Mouse (Mus musculus) lung, postnatal 0 days (tissue): ENCODE measurements around the gene Gm10382.

Experiments used
- CTCF ChIP-seq: IDR thresholded peaks from 2 replicates; pipeline ENCODE4 v1.5.1; 2016; ENCODE audit warnings: antibody characterized with exemption, mild to moderate bottlenecking
- EP300 ChIP-seq: IDR thresholded peaks from 2 replicates; pipeline ENCODE4 v1.6.1; 2016; ENCODE audit warnings: antibody characterized with exemption, mild to moderate bottlenecking, control low read depth

GRCm38 (mm10) chr5:125357543-125358269, 31.4 kb upstream of the Gm10382 start:
- no peak for TF ChIP-seq CTCF
- no peak for TF ChIP-seq EP300
